Mouse (Mus musculus): Measurements from ENCODE around the gene Wdr27. TPM values are rescaled to one million over a fixed set of nuclear protein-coding genes. Genes with fewer than 3 reads are reported as not detected.
"Not testable (repeated sequence)": the region's sequence is repeated elsewhere in the genome, so short reads cannot be mapped to it uniquely, and the experiment has no call there.

Gene Wdr27
- 1 to 10 TPM in 1 of 2 experiments, under 1 TPM in 1; 0.70 to 1.3 TPM for total RNA-seq (2021)

DNA sequence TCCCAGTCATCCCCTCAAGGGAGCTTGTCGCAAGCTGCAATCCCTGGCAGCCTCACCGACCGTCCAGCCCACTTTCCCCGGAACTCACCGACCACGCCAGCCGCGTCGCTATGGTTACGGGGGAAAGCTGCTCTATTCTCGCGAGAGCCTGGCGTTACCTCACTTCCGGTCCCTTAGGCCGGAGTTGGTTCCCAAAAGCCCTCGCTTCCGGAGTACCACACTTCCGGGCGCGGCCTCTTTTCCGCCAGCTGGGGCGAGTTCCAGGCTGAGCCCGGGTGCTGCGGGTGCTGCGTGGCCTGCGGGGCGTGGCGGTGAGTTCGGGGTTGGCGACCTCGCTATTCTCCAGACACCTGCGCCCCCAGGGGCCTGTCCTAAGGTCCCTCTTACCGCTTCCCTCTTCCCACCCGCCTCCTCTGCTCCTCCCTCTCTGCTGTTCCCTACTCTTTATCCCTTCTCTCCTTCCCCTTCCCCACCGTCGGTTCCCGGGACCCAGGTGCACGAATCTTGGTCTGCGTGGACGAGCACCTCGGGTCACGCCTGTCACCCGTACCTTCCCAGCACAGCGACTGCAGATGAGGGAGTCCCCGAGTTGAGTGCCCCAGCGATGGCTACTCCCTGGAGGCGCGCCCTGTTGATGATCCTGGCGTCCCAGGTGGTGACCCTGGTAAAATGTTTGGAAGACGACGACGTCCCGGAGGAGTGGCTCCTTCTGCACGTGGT lies at the start of gene Wdr27, which contains the start of gene 1600012H06Rik:
TSS of gene Wdr27 (minus strand) at position 150 of the 720 bp plus-strand sequence.
TSS of gene 1600012H06Rik (plus strand) at position 176 of the 720 bp plus-strand sequence.
- intact Hi-C loops (cut with DNase I) = no loop called here
- peak; percentile 97 for DNase-seq (ENCODE audit: low spot score)

- intact Hi-C loops (cut with DNase I) = not testable (repeated sequence)
Measured at GRCm38 (mm10) chr17:14992522-14993138, 49.7 kb upstream of the Wdr27 start.

DNA sequence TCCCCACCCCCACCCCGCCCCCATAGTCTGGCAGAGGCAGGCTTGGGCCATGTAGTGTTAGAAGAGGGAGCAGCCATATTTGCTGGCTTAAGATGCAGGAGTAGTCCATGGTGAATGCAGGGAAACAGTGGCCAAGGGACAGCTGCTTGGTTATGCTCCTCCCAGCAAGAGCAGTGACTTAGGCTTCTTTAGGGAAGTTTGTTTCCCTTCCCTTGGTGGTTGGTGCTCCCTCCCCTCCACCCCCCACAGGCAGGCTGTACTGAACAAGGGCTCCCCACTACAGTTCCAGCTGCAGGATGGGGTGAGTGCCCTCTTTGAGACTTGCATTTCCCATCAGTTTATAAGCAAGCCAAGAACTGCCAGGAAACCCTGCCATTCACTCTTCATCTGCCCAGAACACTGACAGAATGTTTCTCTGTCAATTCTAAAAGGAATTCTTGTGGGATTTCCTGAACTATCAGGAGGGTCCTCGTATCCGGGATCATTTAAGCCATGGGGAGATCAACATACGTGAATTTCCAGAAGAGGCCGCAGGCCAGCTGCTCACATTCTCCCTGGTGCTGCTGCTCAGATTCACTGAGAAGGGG lies 47.3 kb upstream of the Wdr27 start:
- intact Hi-C loops (cut with DNase I); DNase-seq (ENCODE audit: low spot score): not testable (repeated sequence)

More at GRCm38 (mm10) chr17:14992522-14993138, 49.7 kb upstream of the Wdr27 start:
- DNase-seq (ENCODE audit: low spot score) = not testable (repeated sequence)

DNA sequence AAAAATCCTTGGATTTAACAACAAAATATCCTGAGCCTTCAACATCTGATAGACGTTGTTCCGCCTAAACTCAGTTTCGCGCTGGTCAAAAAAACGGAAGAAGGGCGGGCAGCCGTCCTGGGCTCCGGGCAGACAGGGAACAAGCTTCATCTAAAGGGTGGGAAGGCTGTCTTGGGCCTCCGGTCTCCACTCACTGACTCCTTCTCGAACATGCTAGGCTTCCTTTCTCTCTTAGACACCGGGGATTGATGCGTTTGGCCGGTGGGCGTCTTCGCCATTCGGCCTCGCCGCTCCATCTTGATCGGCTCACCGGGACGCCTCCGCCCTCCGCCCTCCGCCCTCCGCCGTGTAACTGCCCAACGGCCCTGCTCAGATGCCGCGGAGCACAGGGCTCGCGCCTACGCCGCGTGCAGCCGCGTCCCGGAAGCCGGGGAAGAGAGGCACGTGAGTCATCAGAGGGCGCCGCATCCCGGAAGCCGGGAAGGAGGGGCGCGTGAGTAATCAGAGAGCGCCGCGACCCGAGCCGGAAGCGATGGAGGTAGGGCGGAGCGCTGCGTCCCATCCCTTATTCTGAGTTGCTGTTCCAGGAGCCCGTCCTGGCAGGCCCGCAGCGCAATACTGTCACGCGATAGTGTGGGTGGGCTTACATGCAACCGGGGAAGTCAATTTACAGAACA lies 35.5 kb upstream of the Wdr27 start, which contains the start of the genes 9030025P20Rik and Gm3417:
TSS of gene 9030025P20Rik (plus strand) at position 107 of the 677 bp plus-strand sequence.
TSS of gene Gm3417 (minus strand) at position 429 of the 677 bp plus-strand sequence.
- DNase-seq (ENCODE audit: low spot score); intact Hi-C loops (cut with DNase I): not testable (repeated sequence)

DNA sequence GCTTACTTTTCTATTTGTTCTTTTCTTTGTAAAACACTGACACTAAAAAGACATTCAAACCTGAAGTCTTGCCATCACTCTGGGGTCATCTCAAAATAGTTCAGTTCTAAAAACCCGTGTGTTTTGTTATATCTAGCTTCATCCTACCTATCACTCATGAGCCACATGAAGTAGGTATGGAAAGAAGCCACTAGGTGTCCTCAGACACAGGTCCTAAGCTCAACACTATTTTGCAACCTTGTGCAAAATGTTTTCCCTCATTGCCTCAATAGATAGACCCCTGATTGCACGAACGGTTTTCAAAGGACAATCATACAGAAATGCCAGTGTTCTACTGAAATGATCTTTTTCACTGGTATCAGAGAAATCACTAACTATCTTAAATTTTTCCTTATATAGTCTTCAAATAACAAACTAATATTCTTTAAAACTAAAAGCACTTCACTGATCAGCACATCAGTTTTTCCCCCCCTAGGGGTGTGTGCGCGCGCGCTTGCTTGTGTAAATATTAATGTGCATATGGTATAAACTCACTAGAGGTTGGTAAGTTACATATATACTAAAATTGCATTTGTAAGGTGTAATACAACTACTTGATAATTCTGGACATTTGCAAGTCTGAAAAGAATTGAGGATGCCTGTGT lies 34.9 kb upstream of the Wdr27 start:
- DNase-seq (ENCODE audit: low spot score); intact Hi-C loops (cut with DNase I): not testable (repeated sequence)

GRCm38 (mm10) chr17:14968373-14968913 lies 25.5 kb upstream of the Wdr27 start:
- DNase-seq (ENCODE audit: low spot score); intact Hi-C loops (cut with DNase I): not testable (repeated sequence)

- DNase-seq (ENCODE audit: low spot score); intact Hi-C loops (cut with DNase I): not testable (repeated sequence)
Measured at GRCm38 (mm10) chr17:14961557-14962154, 18.7 kb upstream of the Wdr27 start.

DNA sequence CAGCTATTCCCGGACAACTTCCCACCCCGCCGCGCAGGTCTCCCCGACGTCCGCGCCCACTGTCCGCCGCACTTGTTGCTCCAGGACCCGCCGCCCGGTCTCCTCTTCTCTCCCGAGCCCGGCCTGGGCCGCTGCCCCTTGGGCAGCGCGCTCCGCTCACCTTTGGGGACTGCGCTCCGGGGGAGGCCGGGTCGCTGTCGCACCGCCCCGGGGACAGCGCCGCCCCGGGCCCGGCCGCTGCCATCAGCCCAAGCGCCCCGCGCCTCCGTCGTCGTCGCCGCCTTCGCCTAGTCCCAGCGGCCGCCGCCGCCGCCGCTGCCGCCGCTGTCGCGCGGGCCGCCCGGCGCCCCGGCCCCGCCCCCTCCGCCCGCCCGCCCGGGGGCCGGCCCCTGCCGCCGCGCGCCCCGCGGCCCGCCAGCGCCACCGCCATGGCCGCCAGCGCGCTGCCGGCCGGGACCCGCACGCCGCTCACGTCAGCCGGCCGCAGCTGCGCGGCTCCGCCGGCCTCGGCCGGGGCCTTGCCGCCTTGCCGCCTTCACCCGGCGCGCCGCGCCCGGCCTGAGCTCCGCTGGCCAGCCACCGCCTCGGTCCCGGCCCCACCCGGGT lies 18.1 kb upstream of the Wdr27 start, which contains the start of gene Phf10:
TSS of gene Phf10 (minus strand) at position 323 of the 606 bp plus-strand sequence.
- DNase-seq (ENCODE audit: low spot score); intact Hi-C loops (cut with DNase I): not testable (repeated sequence)

GRCm38 (mm10) chr17:14960520-14960919 lies 17.6 kb upstream of the Wdr27 start:
- DNase-seq (ENCODE audit: low spot score) = peak; percentile 16
- intact Hi-C loops (cut with DNase I) = no loop called here

GRCm38 (mm10) chr17:14959979-14960378 lies 17.0 kb upstream of the Wdr27 start:
- no peak for DNase-seq (ENCODE audit: low spot score)
- intact Hi-C loops (cut with DNase I) = no loop called here

DNA sequence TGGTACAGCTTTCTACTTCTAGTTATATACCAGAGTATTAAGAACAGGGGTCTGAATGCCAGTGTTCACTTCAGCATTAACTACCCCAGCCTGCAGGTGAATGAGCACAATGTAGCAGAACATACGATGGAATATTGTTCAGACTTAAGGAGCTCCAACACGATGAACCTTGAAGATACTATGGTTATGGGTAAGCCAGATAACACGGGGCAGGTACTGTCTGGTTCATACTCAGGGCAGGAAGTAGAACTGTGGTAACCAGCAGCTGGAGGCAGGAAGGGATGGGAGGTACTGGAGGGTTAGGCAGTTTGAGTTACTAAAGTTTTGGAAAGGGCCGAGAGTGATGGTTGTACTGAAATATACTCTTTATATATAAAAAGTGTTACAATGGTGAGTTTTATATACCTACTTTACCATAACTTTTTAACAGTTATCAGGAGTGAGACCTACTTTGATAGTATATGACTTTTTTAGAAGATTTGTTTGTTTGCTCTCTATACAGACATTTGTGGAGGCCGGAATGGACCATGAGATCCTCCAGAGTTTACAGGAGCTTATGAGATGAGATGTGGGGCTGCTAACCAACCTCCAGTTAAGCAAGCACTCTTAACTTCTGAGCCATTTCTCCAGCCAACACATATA lies 15.8 kb upstream of the Wdr27 start:
- no peak for DNase-seq (ENCODE audit: low spot score)

DNA sequence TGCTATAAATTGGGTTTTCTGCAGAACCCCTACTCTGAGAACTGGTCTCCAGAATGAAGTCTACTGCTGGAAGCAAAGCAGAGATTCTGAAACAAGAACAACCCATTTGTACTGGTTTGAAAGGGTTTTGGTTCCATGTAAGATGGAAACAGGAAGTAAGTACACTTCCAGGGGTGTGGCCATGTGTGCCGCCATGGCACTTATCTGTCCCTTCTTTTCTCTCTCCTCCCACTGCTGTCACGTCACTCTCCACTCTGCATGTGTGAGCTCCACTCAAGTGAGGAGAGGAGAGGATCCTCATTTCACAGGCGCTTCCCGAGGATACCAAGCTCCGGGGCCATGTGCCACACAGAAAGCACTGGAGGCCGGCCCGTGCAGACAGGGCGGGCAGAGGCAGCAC lies 10.5 kb upstream of the Wdr27 start:
- no peak for DNase-seq (ENCODE audit: low spot score)
- intact Hi-C loops (cut with DNase I) = no loop called here

More for the DNA sequence above, 15.8 kb upstream of the Wdr27 start:
- intact Hi-C loops (cut with DNase I) = no loop called here

- intact Hi-C loops (cut with DNase I) = no loop called here
- no peak for DNase-seq (ENCODE audit: low spot score)
Measured at GRCm38 (mm10) chr17:14949161-14949827, 6.3 kb upstream of the Wdr27 start.

- intact Hi-C loops (cut with DNase I) = no loop called here
- DNase-seq (ENCODE audit: low spot score) = no peak
Measured at GRCm38 (mm10) chr17:14944551-14944950, 1.6 kb upstream of the Wdr27 start.

DNA sequence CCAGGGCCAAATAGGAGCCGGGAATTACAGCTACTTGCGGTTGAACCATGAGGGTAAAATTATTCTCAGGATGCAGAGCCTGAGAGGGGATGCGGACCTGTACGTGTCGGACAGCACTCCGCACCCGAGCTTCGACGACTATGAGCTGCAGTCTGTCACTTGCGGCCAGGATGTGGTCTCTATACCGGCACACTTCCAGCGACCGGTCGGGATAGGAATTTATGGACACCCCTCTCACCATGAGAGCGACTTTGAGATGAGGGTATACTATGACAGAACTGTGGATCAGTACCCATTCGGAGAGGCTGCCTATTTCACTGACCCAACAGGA lies 736 bp upstream of the Wdr27 start:
- intact Hi-C loops (cut with DNase I) = no loop called here

GRCm38 (mm10) chr17:14942181-14942580 lies 777 bp downstream of the Wdr27 start:
- DNase-seq (ENCODE audit: low spot score); intact Hi-C loops (cut with DNase I): not testable (repeated sequence)

More for the DNA sequence above, 736 bp upstream of the Wdr27 start:
- DNase-seq (ENCODE audit: low spot score) = no peak

DNA sequence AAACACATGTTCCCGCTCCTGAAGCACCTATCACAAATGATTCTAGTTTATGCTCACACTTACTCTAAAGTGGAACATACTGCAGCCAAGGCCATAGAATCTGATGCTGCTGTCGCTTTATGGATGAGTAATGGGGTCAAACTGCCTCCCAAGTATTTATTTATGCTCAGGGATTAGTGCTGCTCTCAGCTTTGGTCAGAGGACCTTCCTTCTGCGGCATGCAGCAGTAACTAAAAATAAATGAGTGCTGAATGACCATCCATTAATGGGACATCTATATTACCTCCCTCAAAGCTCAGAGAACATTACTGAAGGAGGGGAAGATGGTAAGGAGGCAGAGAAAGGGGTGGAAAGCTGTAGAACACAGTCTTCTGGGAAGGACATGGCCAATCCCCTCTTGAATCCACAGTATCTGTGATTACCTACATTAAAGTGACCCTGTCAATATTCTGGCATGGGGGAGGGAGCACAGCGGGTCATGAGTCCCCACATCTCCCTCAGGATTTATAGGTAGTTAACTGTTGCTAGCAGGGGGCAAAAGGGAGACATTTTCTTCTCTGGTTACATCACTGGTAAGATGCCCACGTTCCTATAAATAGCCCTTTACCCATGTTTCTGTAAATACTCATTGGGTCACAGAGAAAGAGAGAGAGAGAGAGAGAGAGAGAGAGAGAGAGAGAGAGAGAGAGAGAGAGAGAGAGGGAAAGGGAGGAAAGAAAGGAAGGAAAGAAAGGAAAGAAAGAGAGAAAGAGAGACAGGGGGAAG lies 6.9 kb downstream of the Wdr27 start:
- DNase-seq (ENCODE audit: low spot score) = no peak
- intact Hi-C loops (cut with DNase I) = no loop called here
